Mouse (Mus musculus) CH12.LX (cell line): ENCODE measurements around the gene Fam213b. TPM values are rescaled to one million over a fixed set of nuclear protein-coding genes. Genes with fewer than 3 reads are reported as not detected.
A peak's percentile ranks its signal among the peaks of the same experiment; 100 is the strongest.

Source experiments
- DNase-seq: peaks from one replicate; pipeline ENCODE4 v3.0.0-alpha.2; 2013; ENCODE audit errors: extremely low read depth
- H3K27ac ChIP-seq: 2 replicates; pipeline ENCODE4 v1.5.1; 2012; ENCODE audit warnings: low read depth, mild to moderate bottlenecking, control low read depth, moderate library complexity; ENCODE audit not compliant: insufficient read depth
- H3K27me3 ChIP-seq: replicated peaks from 2 replicates; pipeline ENCODE3; 2012; ENCODE audit warnings: inconsistent platforms
- H3K36me3 ChIP-seq, 2 experiments: replicated peaks in 1 of 2; 2 replicates each; pipeline versions ENCODE3 to v1.6.1; 2012; ENCODE audit warnings: inconsistent platforms in 1 of 2, low read length in 1 of 2, mild to moderate bottlenecking in 1 of 2, mixed read lengths in 1 of 2, moderate library complexity in 1 of 2; ENCODE audit not compliant: control insufficient read depth in 1 of 2, insufficient read depth in 1 of 2
- H3K4me1 ChIP-seq, 2 experiments: 2 replicates each; pipeline ENCODE4 v1.6.1; 2012; ENCODE audit warnings: inconsistent platforms in 1 of 2, moderate library complexity in 1 of 2; ENCODE audit not compliant: insufficient read depth in 2 of 2, control insufficient read depth in 1 of 2
- H3K4me2 ChIP-seq: 2 replicates; pipeline ENCODE4 v1.6.1; 2012; ENCODE audit warnings: low read depth, mild to moderate bottlenecking, control low read depth; ENCODE audit not compliant: poor library complexity, insufficient read depth, severe bottlenecking
- H3K4me3 ChIP-seq, 3 experiments: fragments of 150-350 bp in 1 of 3; sonication (generic) in 1 of 3; replicated peaks in 1 of 3; 2 replicates each; pipeline versions ENCODE3 to v1.5.1; 2011 to 2012; ENCODE audit warnings: low read depth in 2 of 3, low read length in 2 of 3, mild to moderate bottlenecking in 2 of 3, moderate library complexity in 2 of 3, control low read depth in 1 of 3, improper control_type of control experiment in 1 of 3, inconsistent platforms in 1 of 3, mixed read lengths in 1 of 3; ENCODE audit not compliant: poor library complexity in 1 of 3
- H3K79me2 ChIP-seq: replicated peaks from 2 replicates; pipeline ENCODE4 v1.6.1; 2012; ENCODE audit warnings: mild to moderate bottlenecking, moderate library complexity; ENCODE audit not compliant: control insufficient read depth, poor library complexity, insufficient read depth, severe bottlenecking; ENCODE audit errors: extremely low read depth
- H3K9ac ChIP-seq: 2 replicates; pipeline ENCODE4 v1.6.1; 2012; ENCODE audit warnings: low read depth, mild to moderate bottlenecking, control low read depth, moderate library complexity; ENCODE audit not compliant: insufficient read depth
- H3K9me3 ChIP-seq: replicated peaks from 2 replicates; pipeline ENCODE3; 2012; ENCODE audit warnings: low read length, inconsistent platforms, mixed read lengths
- BHLHE40 ChIP-seq: IDR thresholded peaks from 2 replicates; pipeline ENCODE4 v1.6.1; 2011; ENCODE audit warnings: mild to moderate bottlenecking, low read depth, low read length, improper control_type of control experiment
- CHD1 ChIP-seq: IDR thresholded peaks from 2 replicates; pipeline ENCODE4 v1.6.1; 2012; ENCODE audit warnings: low read depth, low read length, improper control_type of control experiment, inconsistent platforms
- CHD2 ChIP-seq: IDR thresholded peaks from 2 replicates; pipeline ENCODE4 v1.6.1; 2011; ENCODE audit warnings: low read length, improper control_type of control experiment
- CTCF ChIP-seq, 2 experiments: IDR thresholded peaks in 1 of 2; conservative IDR thresholded peaks in 1 of 2; 2 replicates each; pipeline ENCODE4 v1.5.1; 2011 to 2012; ENCODE audit warnings: low read depth in 2 of 2, low read length in 2 of 2, improper control_type of control experiment in 1 of 2, inconsistent platforms in 1 of 2, mild to moderate bottlenecking in 1 of 2, moderate library complexity in 1 of 2
- E2F4 ChIP-seq: IDR thresholded peaks from 2 replicates; pipeline ENCODE4 v1.6.1; 2011; ENCODE audit warnings: low read depth, low read length, improper control_type of control experiment; ENCODE audit not compliant: insufficient replicate concordance
- ELF1 ChIP-seq: IDR thresholded peaks from 2 replicates; pipeline ENCODE4 v1.6.1; 2014; ENCODE audit warnings: low read depth, mild to moderate bottlenecking, inconsistent platforms, low read length, improper control_type of control experiment
- EP300 ChIP-seq: IDR thresholded peaks from 2 replicates; pipeline ENCODE4 v1.6.1; 2011; ENCODE audit warnings: low read length, improper control_type of control experiment
- ETS1 ChIP-seq: conservative IDR thresholded peaks from 2 replicates; pipeline ENCODE4 v1.6.1; 2012; ENCODE audit warnings: low read depth, mild to moderate bottlenecking, inconsistent platforms, low read length, improper control_type of control experiment, moderate library complexity
- GABPA ChIP-seq: IDR thresholded peaks from 2 replicates; pipeline ENCODE4 v1.6.1; 2012; ENCODE audit warnings: low read depth, low read length, improper control_type of control experiment, inconsistent platforms; ENCODE audit not compliant: insufficient replicate concordance
- HCFC1 ChIP-seq: IDR thresholded peaks from 2 replicates; pipeline ENCODE4 v1.6.1; 2012; ENCODE audit warnings: low read depth, mild to moderate bottlenecking, inconsistent platforms, low read length, improper control_type of control experiment
- IRF4 ChIP-seq: IDR thresholded peaks from 2 replicates; pipeline ENCODE4 v1.6.1; 2014; ENCODE audit warnings: low read depth, mild to moderate bottlenecking, inconsistent platforms, low read length, improper control_type of control experiment
- JUN ChIP-seq: IDR thresholded peaks from 2 replicates; pipeline ENCODE4 v1.6.1; 2011; ENCODE audit warnings: low read depth, mild to moderate bottlenecking, low read length, improper control_type of control experiment, moderate library complexity; ENCODE audit not compliant: insufficient read depth
- JUND ChIP-seq: conservative IDR thresholded peaks from 2 replicates; pipeline ENCODE4 v1.6.1; 2011; ENCODE audit warnings: low read depth, low read length, improper control_type of control experiment
- KAT2A ChIP-seq: IDR thresholded peaks from 2 replicates; pipeline ENCODE4 v1.6.1; 2012; ENCODE audit warnings: low read length, improper control_type of control experiment, inconsistent platforms; ENCODE audit not compliant: insufficient replicate concordance
- MAFK ChIP-seq: IDR thresholded peaks from 2 replicates; pipeline ENCODE4 v1.6.1; 2011; ENCODE audit warnings: low read length, improper control_type of control experiment; ENCODE audit not compliant: insufficient replicate concordance
- MAX ChIP-seq: IDR thresholded peaks from 2 replicates; pipeline ENCODE4 v1.6.1; 2011; ENCODE audit warnings: low read length, improper control_type of control experiment
- MAZ ChIP-seq: IDR thresholded peaks from 2 replicates; pipeline ENCODE4 v1.6.1; 2012; ENCODE audit warnings: low read depth, mild to moderate bottlenecking, inconsistent platforms, low read length, improper control_type of control experiment, moderate library complexity
- MEF2A ChIP-seq: IDR thresholded peaks from 2 replicates; pipeline ENCODE4 v1.6.1; 2014; ENCODE audit warnings: low read depth, mild to moderate bottlenecking, inconsistent platforms, low read length, improper control_type of control experiment, borderline replicate concordance
- MXI1 ChIP-seq: IDR thresholded peaks from 2 replicates; pipeline ENCODE4 v1.6.1; 2011; ENCODE audit warnings: mild to moderate bottlenecking, low read depth, low read length, improper control_type of control experiment
- MYC ChIP-seq: IDR thresholded peaks from 2 replicates; pipeline ENCODE4 v1.6.1; 2011; ENCODE audit warnings: low read depth, mild to moderate bottlenecking, improper control_type of control experiment, low read length
- NELFE ChIP-seq: IDR thresholded peaks from 2 replicates; pipeline ENCODE4 v1.6.1; 2011; ENCODE audit warnings: low read depth, low read length, improper control_type of control experiment
- NRF1 ChIP-seq: IDR thresholded peaks from 2 replicates; pipeline ENCODE4 v1.6.1; 2014; ENCODE audit warnings: low read depth, mild to moderate bottlenecking, inconsistent platforms, low read length, improper control_type of control experiment, moderate library complexity
- PAX5 ChIP-seq: IDR thresholded peaks from 2 replicates; pipeline ENCODE4 v1.6.1; 2012; ENCODE audit warnings: low read length, inconsistent platforms, mixed read lengths
- POLR2A ChIP-seq: IDR thresholded peaks from 2 replicates; pipeline ENCODE4 v1.6.1; 2011; ENCODE audit warnings: low read depth, mild to moderate bottlenecking, improper control_type of control experiment, low read length
- POLR2AphosphoS2 ChIP-seq: IDR thresholded peaks from 2 replicates; pipeline ENCODE4 v1.6.1; 2011; ENCODE audit warnings: low read depth, low read length, improper control_type of control experiment
- RAD21 ChIP-seq: IDR thresholded peaks from 2 replicates; pipeline ENCODE4 v1.6.1; 2011; ENCODE audit warnings: low read depth, mild to moderate bottlenecking, low read length, improper control_type of control experiment, moderate library complexity
- RCOR1 ChIP-seq: conservative IDR thresholded peaks from 2 replicates; pipeline ENCODE4 v1.6.1; 2012; ENCODE audit warnings: low read depth, mild to moderate bottlenecking, inconsistent platforms, low read length, improper control_type of control experiment
- SIN3A ChIP-seq: IDR thresholded peaks from 2 replicates; pipeline ENCODE4 v1.6.1; 2012; ENCODE audit warnings: low read length, improper control_type of control experiment, inconsistent platforms
- SMC3 ChIP-seq: IDR thresholded peaks from 2 replicates; pipeline ENCODE4 v1.6.1; 2011; ENCODE audit warnings: low read depth, low read length, improper control_type of control experiment
- TBP ChIP-seq: conservative IDR thresholded peaks from 2 replicates; pipeline ENCODE4 v1.6.1; 2011; ENCODE audit warnings: low read depth, low read length, improper control_type of control experiment
- TCF12 ChIP-seq: IDR thresholded peaks from 2 replicates; pipeline ENCODE4 v1.6.1; 2014; ENCODE audit warnings: low read depth, mild to moderate bottlenecking, inconsistent platforms, low read length, improper control_type of control experiment
- UBTF ChIP-seq: IDR thresholded peaks from 2 replicates; pipeline ENCODE4 v1.6.1; 2012; ENCODE audit warnings: low read depth, mild to moderate bottlenecking, inconsistent platforms, low read length, improper control_type of control experiment, moderate library complexity
- USF1 ChIP-seq: IDR thresholded peaks from 2 replicates; pipeline ENCODE4 v1.6.1; 2014; ENCODE audit warnings: low read depth, mild to moderate bottlenecking, inconsistent platforms, low read length, improper control_type of control experiment
- USF2 ChIP-seq: conservative IDR thresholded peaks from 2 replicates; pipeline ENCODE4 v1.6.1; 2011; ENCODE audit warnings: low read depth, low read length, improper control_type of control experiment
- ZC3H11A ChIP-seq: IDR thresholded peaks from 2 replicates; pipeline ENCODE4 v1.6.1; 2012; ENCODE audit warnings: low read depth, mild to moderate bottlenecking, inconsistent platforms, low read length, improper control_type of control experiment
- ZKSCAN1 ChIP-seq: IDR thresholded peaks from 2 replicates; pipeline ENCODE4 v1.6.1; 2012; ENCODE audit warnings: low read depth, inconsistent platforms, low read length, improper control_type of control experiment, borderline replicate concordance
- ZMIZ1 ChIP-seq: IDR thresholded peaks from 2 replicates; pipeline ENCODE4 v1.6.1; 2012; ENCODE audit warnings: low read depth, mild to moderate bottlenecking, inconsistent platforms, low read length, improper control_type of control experiment
- ZNF384 ChIP-seq: IDR thresholded peaks from 2 replicates; pipeline ENCODE4 v1.6.1; 2012; ENCODE audit warnings: low read depth, low read length, improper control_type of control experiment, inconsistent platforms
- dilution Hi-C: fragments of 300-500 bp; cut with MboI; formaldehyde crosslinking; loops from 2 replicates; pipeline ENCODE4 v1.14.3; 2020; ENCODE audit warnings: low sequenced_read_pairs; ENCODE audit not compliant: extremely low pct_unique_long_range_greater_than_20kb, extremely low pct_ligation_motif_present
- in situ Hi-C: fragments of 300-500 bp; cut with MboI; formaldehyde crosslinking; loops from 3 replicates; pipeline ENCODE4 v1.14.3; 2019; ENCODE audit warnings: low sequenced_read_pairs, low pct_ligation_motif_present, low pct_unique_long_range_greater_than_20kb, mixed read lengths
- polyA plus RNA-seq: library from polyadenylated mRNA; unstranded; fragments of >175 nt; gene quantifications from 2 replicates; pipeline ENCODE4 v1.2.1, GENCODE M21; 2012; ENCODE audit warnings: low read depth; ENCODE audit not compliant: insufficient read length
- total RNA-seq, 2 experiments: library from RNA; depleted of rRNA; stranded (reverse); fragments of 300-350 nt in 1 of 2; fragments of >200 nt in 1 of 2; gene quantifications; 2 replicates each; pipeline ENCODE4 v1.2.3; 2012 to 2014

Gene Fam213b
- total and polyA plus RNA-seq, 3 experiments: 5.5 to 49.8 (median 6.1) TPM

- H3K27me3 ChIP-seq: peaks cover 4% of the 10 kb centered on the region
- H3K79me2 ChIP-seq: no peaks in the 10 kb centered on the region
- H3K9ac ChIP-seq: no peak overlapping the region
- H3K4me3 ChIP-seq: peak overlapping the region; percentile 8 to 36 (median 18)
- H3K4me1 ChIP-seq: peaks cover 31 to 49% of the 10 kb centered on the region in 2 experiments
- H3K27ac ChIP-seq: peak overlapping the region; percentile 95
- dilution Hi-C loops: no loop called here
- TF ChIP-seq HCFC1 (peak; percentile 30), POLR2A (peak; percentile 49; the same call in 1 of the 2 replicates), MEF2A (peak; percentile 89), IRF4 (peak; percentile 82; the same call in 1 of the 2 replicates), UBTF (no peak), BHLHE40 (peak; percentile 52; the same call in 1 of the 2 replicates), ZNF384 (no peak), MAZ (no peak), E2F4 (no peak; the same call in 1 of the 2 replicates), JUN (0 out of 2 replicates have a peak, but pooled peaks have one; percentile 16), TBP (peak; percentile 83), MYC (no peak; the same call in 1 of the 2 replicates), ZKSCAN1 (no peak), USF1 (no peak), CHD1 (0 out of 2 replicates have a peak, but pooled peaks have one; percentile 15), NRF1 (peak; percentile 37; the same call in 1 of the 2 replicates), ZMIZ1 (no peak), CTCF (conservative IDR thresholded peaks at IDR 0.05 in 1 of 2, IDR thresholded peaks at IDR 0.05 in 1 of 2; ENCODE audit: low read depth in 2 of 2, low read length in 2 of 2) (peak; percentile 92 to 99), TCF12 (peak; percentile 62; the same call in 1 of the 2 replicates), CHD2 (peak; percentile 40; the same call in 1 of the 2 replicates), ZC3H11A (peak; percentile 86), MAFK (no peak; the same call in 1 of the 2 replicates), GABPA (no peak), NELFE (peak; percentile 57; the same call in 1 of the 2 replicates), SIN3A (peak; percentile 72), ETS1 (peak; percentile 63), RAD21 (peak; percentile 97), KAT2A (0 out of 2 replicates have a peak, but pooled peaks have one; percentile 35), JUND (peak; percentile 54), MAX (no peak), EP300 (peak; percentile 69), ELF1 (0 out of 2 replicates have a peak, but pooled peaks have one; percentile 39), SMC3 (peak; percentile 99), MXI1 (no peak; the same call in none of the 2 replicates), RCOR1 (no peak), USF2 (no peak), POLR2AphosphoS2 (no peak), PAX5 (no peak)
- H3K36me3 ChIP-seq: no peaks in the 10 kb centered on the region
- H3K4me2 ChIP-seq: peak overlapping the region; percentile 47
- in situ Hi-C loops: loop anchor here (5.0 to 25.0 kb wide), 4 partner anchors 37 to 807 kb away; partner anchors contain the start of genes Trp73 and Wrap73
- H3K9me3 ChIP-seq: peaks cover 7% of the 10 kb centered on the region
- peak; percentile 97 for DNase-seq
Measured at GRCm38 (mm10) chr4:154944121-154944590, 45.2 kb upstream of the Fam213b start.
